Comparison of ENCODE assay signal across 3 mouse cellular contexts in genomic region chr2:44599653-44600052, GRCm38 (mm10).
A peak's percentile ranks its signal among the peaks of the same experiment; 100 is the strongest.
DNase-seq lines count a peak whose midpoint lies in the region; TF ChIP-seq lines count a peak whose summit lies in the region.
"Not testable (repeated sequence)": the region's sequence is repeated elsewhere in the genome, so short reads cannot be mapped to it uniquely, and the experiment has no call there.

No protein-coding gene starts in this region.

- not testable (repeated sequence) for TF ChIP-seq POLR2A in liver, adult 2 months (IDR thresholded peaks at IDR 0.05; ENCODE audit: extremely low read depth, insufficient read depth, low read length)

- peak; percentile 19 to 65 for DNase-seq in adrenal gland, adult (ENCODE audit: inconsistent age in 2 of 2, low spot score in 1 of 2)
- peak; percentile 5 for DNase-seq in adrenal gland, adult 2 months
- DNase-seq in liver, adult 2 months (ENCODE audit: extremely low read depth, low read depth, low spot score) = peak; percentile 68

- not testable (repeated sequence) for H3K9ac ChIP-seq in liver, adult 2 months (ENCODE audit: low read depth, low read length)

- not testable (repeated sequence) for H3K4me1 ChIP-seq in liver, adult 2 months (ENCODE audit: control insufficient read depth, insufficient read depth, low read length)

- H3K4me3 ChIP-seq in liver, adult 2 months (ENCODE audit: insufficient read depth, low read depth, low read length) = not testable (repeated sequence)

- H3K79me2 ChIP-seq in liver, adult 2 months (ENCODE audit: control insufficient read depth, insufficient read depth, low read length) = not testable (repeated sequence)

- TF ChIP-seq CTCF in liver, adult 2 months (IDR thresholded peaks at IDR 0.05; ENCODE audit: low read depth, low read length) = not testable (repeated sequence)

- not testable (repeated sequence) for H3K36me3 ChIP-seq in liver, adult 2 months (ENCODE audit: control insufficient read depth, insufficient read depth, low read length)

- H3K27me3 ChIP-seq in liver, adult 2 months (ENCODE audit: control insufficient read depth, insufficient read depth, low read length) = not testable (repeated sequence)

- not testable (repeated sequence) for H3K27ac ChIP-seq in liver, adult 2 months (replicated peaks; ENCODE audit: insufficient read depth, low read depth, low read length)

- 28% methylated on average over 3 of the region's 3 CpGs for WGBS in liver, adult 2 months

Comparison
In these comparisons a context has a peak if more than half of its experiments do, and no peak if none do; other contexts are left out.
1. DNase-seq: peak in every context shown above with its lines; median percentile 68 in liver, adult 2 months; 42 in adrenal gland, adult; 5 in adrenal gland, adult 2 months.